Mouse (Mus musculus) ES-CJ7 (cell line): ENCODE results near the gene Spint1.
A peak's percentile ranks its signal among the peaks of the same experiment; 100 is the strongest.

ENCODE experiments used
- DNase-seq: peaks from one replicate; pipeline ENCODE4 v3.0.0; 2011; ENCODE audit warnings: low read depth, low spot score

Spint1 gene

GRCm38 (mm10) chr2:119293311-119293710, 56.1 kb downstream of the Spint1 start:
- no peak for DNase-seq

DNA sequence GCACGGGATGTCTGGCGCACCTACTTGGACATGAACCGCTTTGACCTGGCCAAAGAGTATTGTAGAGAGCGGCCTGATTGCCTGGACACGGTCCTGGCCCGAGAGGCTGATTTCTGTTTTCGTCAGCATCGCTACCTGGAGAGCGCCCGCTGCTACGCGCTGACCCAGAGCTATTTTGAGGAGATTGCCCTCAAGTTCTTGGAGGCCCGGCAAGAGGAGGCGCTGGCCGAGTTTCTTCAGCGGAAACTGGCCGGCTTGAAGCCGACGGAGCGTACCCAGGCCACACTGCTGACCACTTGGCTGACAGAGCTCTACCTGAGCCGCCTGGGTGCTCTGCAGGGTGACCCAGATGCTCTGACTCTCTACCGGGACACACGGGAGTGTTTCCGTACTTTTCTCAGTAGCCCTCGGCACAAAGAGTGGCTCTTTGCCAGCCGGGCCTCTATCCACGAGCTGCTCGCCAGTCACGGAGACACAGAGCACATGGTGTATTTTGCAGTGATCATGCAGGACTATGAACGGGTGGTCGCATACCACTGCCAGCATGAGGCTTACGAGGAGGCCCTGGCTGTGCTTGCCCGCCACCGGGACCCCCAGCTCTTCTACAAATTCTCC, 56.7 kb downstream of the Spint1 start:
- no peak for DNase-seq

- no peak for DNase-seq
Observed at GRCm38 (mm10) chr2:119294411-119294810, 57.2 kb downstream of the Spint1 start.

GRCm38 (mm10) chr2:119296756-119297155, 59.6 kb downstream of the Spint1 start:
- DNase-seq: no peak

GRCm38 (mm10) chr2:119297506-119297905, 60.3 kb downstream of the Spint1 start:
- no peak for DNase-seq

DNA sequence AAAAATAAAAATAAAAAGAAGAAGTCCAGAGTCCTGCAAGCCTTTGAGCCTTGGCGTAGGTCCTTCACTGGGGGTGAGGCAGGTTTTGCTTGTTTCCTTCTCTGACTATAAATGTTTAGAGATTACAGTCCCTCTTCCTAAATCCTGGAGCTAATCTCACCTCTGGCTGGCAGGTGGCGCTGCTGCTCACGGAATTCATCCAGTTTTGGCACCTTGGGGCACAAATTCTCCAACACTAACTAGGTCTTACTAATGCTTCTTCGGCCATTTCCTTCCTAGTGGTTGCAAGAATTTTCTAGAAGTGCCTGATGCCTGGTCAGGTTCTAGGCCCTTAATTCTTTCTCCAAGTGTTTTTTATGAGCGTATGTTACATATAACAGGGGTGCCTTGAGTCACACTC, 61.2 kb downstream of the Spint1 start:
- DNase-seq: peak; percentile 64

- no peak for DNase-seq
Observed at GRCm38 (mm10) chr2:119298839-119299238, 61.7 kb downstream of the Spint1 start.
